Mouse (Mus musculus) liver, adult 10 weeks (tissue): ENCODE results near the gene Tbc1d7. TPM values are rescaled to one million over a fixed set of nuclear protein-coding genes. Genes with fewer than 3 reads are reported as not detected.

Source experiments
- polyA plus RNA-seq: library from polyadenylated mRNA; stranded (reverse); fragments of 350-450 nt; fragmentation: Illumina TruSeq; extraction: RNeasy Lipid Tissue Mini Kit (QIAGEN cat#74804); gene quantifications from one replicate; pipeline ENCODE4 v1.2.3, GENCODE M21; 2014; ENCODE audit warnings: low read depth, low replicate concordance

The Tbc1d7 gene
- 5.6 TPM for polyA plus RNA-seq

DNA sequence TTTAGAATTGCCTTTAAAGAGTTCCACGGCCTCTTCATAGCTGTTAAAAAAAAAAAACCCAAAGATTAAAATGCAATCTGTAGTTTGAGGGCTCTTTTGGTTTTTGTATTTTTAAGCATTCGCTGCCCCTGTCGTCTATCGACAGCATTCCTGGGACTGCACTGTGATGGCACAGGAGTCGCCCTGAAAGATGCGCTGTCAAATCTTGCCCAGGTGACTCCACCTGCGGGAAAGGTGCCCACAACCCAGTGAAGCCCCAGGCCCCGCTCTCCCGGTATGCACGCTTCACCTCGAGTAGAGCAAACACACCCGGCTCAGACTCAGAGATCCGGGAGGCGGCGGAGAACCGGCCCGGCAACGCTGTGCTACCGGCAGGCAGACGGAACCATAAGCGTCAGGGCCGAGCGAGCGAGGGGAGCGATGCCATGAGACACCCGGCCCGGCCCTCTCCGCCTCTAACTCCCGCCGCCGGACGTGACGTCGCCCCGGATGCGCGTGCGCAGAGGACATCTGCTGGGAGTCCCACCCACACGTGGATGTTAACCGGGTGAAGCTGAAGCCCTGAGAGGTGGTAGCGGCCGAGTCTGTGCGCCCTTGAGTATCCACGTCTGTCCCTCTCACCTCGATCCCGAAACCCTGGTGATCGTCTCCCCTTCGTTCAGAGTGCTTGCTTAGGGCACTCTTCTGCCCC lies at the start of gene Tbc1d7:
Tbc1d7 (minus strand) TSS at position 482 of the 691 bp plus-strand sequence.

Other genes starting within 250 kb of the Tbc1d7 start
- gene Gfod1, start 132.7 kb upstream of the Tbc1d7 start, polyA plus RNA-seq, result 0.82 TPM
- 9.9 TPM for gene Sirt5, start 194.0 kb upstream of the Tbc1d7 start, polyA plus RNA-seq
- 187 TPM for gene Nol7, start 226.9 kb upstream of the Tbc1d7 start, polyA plus RNA-seq